Comparison of ENCODE assay signal across 9 mouse cellular contexts in genomic region chr1:105844341-105845006, GRCm38 (mm10).
DNase-seq lines count a peak whose midpoint lies in the region; ATAC-seq and TF ChIP-seq lines count a peak whose summit lies in the region.
"Had no signal": no experiment of that assay in that cellular context is flagged by ENCODE, and none has a peak within 500 bp of the region (broad histone marks: within the 10 kb centered on the region; RNA-seq: fewer than 3 reads in every experiment).

No protein-coding gene starts in this region.

- H3K27ac ChIP-seq in heart, embryonic 15.5 days: no peak overlapping the region
- H3K27ac ChIP-seq in heart, adult 2 months: no peak overlapping the region
- no peak overlapping the region for H3K27ac ChIP-seq in embryonic facial prominence, embryonic 13.5 days
- H3K27ac ChIP-seq in limb, embryonic 10.5 days: no peak overlapping the region

- no peak for TF ChIP-seq EP300 in heart, adult 2 months (IDR thresholded peaks at IDR 0.05; ENCODE audit: insufficient read depth, low read depth, low read length)

- WGBS in heart, embryonic 15.5 days: 14% methylated on average over 28 of the region's 28 CpGs
- 19% methylated on average over 28 of the region's 28 CpGs for WGBS in heart, adult 2 months
- 6% methylated on average over 28 of the region's 28 CpGs for WGBS in embryonic facial prominence, embryonic 13.5 days
- 9% methylated on average over 28 of the region's 28 CpGs for WGBS in limb, embryonic 10.5 days

- no peaks in the 10 kb centered on the region for H3K79me2 ChIP-seq in heart, adult 2 months (replicated peaks; ENCODE audit: control insufficient read depth, insufficient read depth, low read length)

- H3K4me2 ChIP-seq in heart, embryonic 15.5 days: peak overlapping the region; percentile 56
- H3K4me2 ChIP-seq in embryonic facial prominence, embryonic 13.5 days: peak overlapping the region; percentile 57

- no peak for DNase-seq in heart, adult 2 months
- DNase-seq in ZHBTc4 (ENCODE audit: low read depth, low spot score): peak; percentile 56
- no peak for DNase-seq in limb, embryonic 10.5 days (ENCODE audit: low spot score)
- DNase-seq in retina, postnatal 1 day: peak; percentile 57
- no peak for DNase-seq in spleen, postnatal 4 days (ENCODE audit: low spot score in 2 of 2)
- no peak for DNase-seq in lung, postnatal 36 days

- H3K27me3 ChIP-seq in heart, embryonic 15.5 days: peaks cover 8% of the 10 kb centered on the region
- no peaks in the 10 kb centered on the region; the same call in 1 of the 2 replicates for H3K27me3 ChIP-seq in heart, adult 2 months (ENCODE audit: control insufficient read depth, insufficient read depth, low read length)
- peaks cover 32% of the 10 kb centered on the region for H3K27me3 ChIP-seq in embryonic facial prominence, embryonic 13.5 days
- peaks cover 28% of the 10 kb centered on the region for H3K27me3 ChIP-seq in limb, embryonic 10.5 days (ENCODE audit: low read depth, poor library complexity, severe bottlenecking)
- H3K27me3 ChIP-seq: Patski had no signal

- H3K36me3 ChIP-seq in heart, embryonic 15.5 days: no peaks in the 10 kb centered on the region
- no peaks in the 10 kb centered on the region; the same call in 1 of the 2 replicates for H3K36me3 ChIP-seq in heart, adult 2 months (ENCODE audit: control insufficient read depth, insufficient read depth, low read length)
- H3K36me3 ChIP-seq in embryonic facial prominence, embryonic 13.5 days: no peaks in the 10 kb centered on the region
- H3K36me3 ChIP-seq in limb, embryonic 10.5 days: no peaks in the 10 kb centered on the region

- H3K4me1 ChIP-seq in heart, embryonic 15.5 days (replicated peaks): peaks cover 13% of the 10 kb centered on the region; the same call in 1 of the 2 replicates
- H3K4me1 ChIP-seq in heart, adult 2 months (ENCODE audit: control insufficient read depth, insufficient read depth, low read length): no peaks in the 10 kb centered on the region; the same call in 1 of the 2 replicates
- H3K4me1 ChIP-seq in embryonic facial prominence, embryonic 13.5 days: peaks cover 17% of the 10 kb centered on the region
- peaks cover 16% of the 10 kb centered on the region for H3K4me1 ChIP-seq in limb, embryonic 10.5 days

- H3K9me3 ChIP-seq in heart, embryonic 15.5 days (replicated peaks): no peaks in the 10 kb centered on the region
- no peaks in the 10 kb centered on the region for H3K9me3 ChIP-seq in embryonic facial prominence, embryonic 13.5 days
- no peaks in the 10 kb centered on the region for H3K9me3 ChIP-seq in limb, embryonic 10.5 days (replicated peaks)

- ATAC-seq in heart, embryonic 15.5 days (replicated peaks; ENCODE audit: insufficient number of reproducible peaks, insufficient read depth, low FRiP score, low read depth): no peak
- ATAC-seq in embryonic facial prominence, embryonic 13.5 days (ENCODE audit: insufficient number of reproducible peaks, insufficient read depth, low FRiP score, low TSS enrichment, low read depth): no peak; the same call in 1 of the 2 replicates
- ATAC-seq: Patski had no signal

- TF ChIP-seq POLR2A in heart, adult 2 months (IDR thresholded peaks at IDR 0.05; ENCODE audit: insufficient read depth, low read depth, low read length): no peak

- no peak overlapping the region for H3K9ac ChIP-seq in heart, embryonic 15.5 days
- H3K9ac ChIP-seq in heart, adult 2 months (ENCODE audit: low read depth, low read length): no peak overlapping the region
- peak overlapping the region; percentile 32; the same call in 1 of the 2 replicates for H3K9ac ChIP-seq in embryonic facial prominence, embryonic 13.5 days

- peak overlapping the region; percentile 28 for H3K4me3 ChIP-seq in heart, embryonic 15.5 days
- no peak overlapping the region for H3K4me3 ChIP-seq in heart, adult 2 months
- H3K4me3 ChIP-seq in embryonic facial prominence, embryonic 13.5 days: peak overlapping the region; percentile 27
- peak overlapping the region; percentile 32 for H3K4me3 ChIP-seq in limb, embryonic 10.5 days

- intact Hi-C loops in heart, adult 2 months (cut with DNase I): no loop called here

- TF ChIP-seq CTCF in heart, adult 2 months (IDR thresholded peaks at IDR 0.05): no peak

Comparison
In these comparisons a context has a peak if more than half of its experiments do, and no peak if none do; other contexts are left out.
1. DNase-seq: peak in ZHBTc4 (single experiment) and retina, postnatal 1 day (single experiment); none in heart, adult 2 months (0 of 2), limb, embryonic 10.5 days (single experiment), spleen, postnatal 4 days (0 of 2) and lung, postnatal 36 days (single experiment).